Mouse (Mus musculus) brain, embryonic 14.5 days (tissue): ENCODE data around the gene Drc1. TPM values are rescaled to one million over a fixed set of nuclear protein-coding genes. Genes with fewer than 3 reads are reported as not detected.
A peak's percentile ranks its signal among the peaks of the same experiment; 100 is the strongest.

Source experiments
- DNase-seq: peaks from one replicate; pipeline ENCODE4 v3.0.0-alpha.2; 2011; ENCODE audit warnings: low read depth
- CTCF ChIP-seq: fragments of 200-500 bp; IDR thresholded peaks from 2 replicates; pipeline ENCODE4 v1.5.1; 2012; ENCODE audit warnings: inconsistent platforms, mild to moderate bottlenecking, moderate library complexity, borderline replicate concordance; ENCODE audit not compliant: insufficient read depth, insufficient read length; ENCODE audit errors: extremely low read depth
- POLR2A ChIP-seq: fragments of 200-500 bp; IDR thresholded peaks from 2 replicates; pipeline ENCODE4 v1.6.1; 2012; ENCODE audit warnings: mild to moderate bottlenecking, inconsistent platforms, borderline replicate concordance; ENCODE audit not compliant: poor library complexity, insufficient read depth, insufficient read length, severe bottlenecking; ENCODE audit errors: extremely low read depth
- polyA plus RNA-seq: library from polyadenylated mRNA; depleted of rRNA; stranded (reverse); fragments of >200 nt; gene quantifications from 2 replicates; pipeline ENCODE4 v1.2.3, GENCODE M21; 2012

The Drc1 gene
- polyA plus RNA-seq, 1 experiment, result 4.0 TPM

DNA sequence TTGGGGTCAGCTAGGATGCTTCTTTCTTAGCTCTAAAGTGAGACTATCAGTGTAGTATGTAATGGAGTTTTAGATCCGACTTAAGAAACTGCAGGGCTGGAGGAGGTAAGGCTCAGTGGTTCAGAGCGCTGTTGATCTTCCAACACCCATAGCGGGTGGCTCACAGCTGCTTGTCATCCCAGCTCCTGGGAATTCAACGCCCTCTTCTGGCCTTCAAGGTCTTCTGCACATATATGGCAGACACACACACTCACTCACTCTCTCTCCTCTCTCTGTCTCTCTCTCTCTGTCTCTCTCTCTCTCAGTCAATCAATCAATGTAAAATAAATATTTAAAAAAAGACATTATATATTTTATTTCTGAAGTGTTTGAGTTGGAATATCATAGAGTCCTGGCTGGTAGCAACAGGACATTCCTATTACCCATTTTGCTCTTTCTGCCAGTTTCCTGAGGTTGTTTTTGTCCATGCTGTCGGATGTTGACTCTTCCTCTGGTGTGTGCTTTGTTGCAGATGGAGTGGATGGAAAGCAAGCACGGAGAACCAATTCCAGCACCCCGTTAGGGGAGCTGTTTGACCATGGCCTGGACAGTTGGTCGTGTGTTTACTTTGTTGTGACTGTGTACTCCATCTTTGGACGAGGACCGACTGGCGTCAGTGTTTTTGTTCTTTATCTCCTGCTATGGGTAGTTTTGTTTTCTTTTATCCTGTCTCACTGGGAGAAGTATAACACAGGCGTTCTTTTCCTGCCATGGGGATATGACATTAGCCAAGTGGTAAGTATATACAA lies 25.4 kb upstream of the Drc1 start:
- no peak for DNase-seq

DNA sequence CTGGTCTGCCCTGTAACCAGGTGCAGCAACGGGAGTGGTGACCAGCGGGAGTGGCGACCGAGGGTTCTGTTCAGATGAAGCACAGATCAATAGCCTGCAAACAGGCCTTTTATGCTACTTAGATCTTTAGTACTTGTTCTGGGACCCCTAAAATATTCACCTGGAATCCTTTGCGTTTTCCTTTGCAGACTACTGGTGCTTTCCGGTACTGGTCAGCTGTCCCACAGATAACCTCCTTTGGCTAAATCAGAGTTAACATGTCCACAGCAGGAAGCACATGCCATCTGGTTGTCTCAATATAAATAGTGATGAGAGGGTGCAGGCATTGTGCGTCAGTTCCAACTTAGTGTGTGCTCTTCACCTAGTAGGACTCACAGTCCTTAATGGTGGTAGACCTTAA lies 22.4 kb upstream of the Drc1 start:
- TF ChIP-seq CTCF, result no peak
- TF ChIP-seq POLR2A, result no peak
- no peak for DNase-seq

More for the DNA sequence above, 25.4 kb upstream of the Drc1 start:
- TF ChIP-seq CTCF (no peak), POLR2A (no peak)

DNA sequence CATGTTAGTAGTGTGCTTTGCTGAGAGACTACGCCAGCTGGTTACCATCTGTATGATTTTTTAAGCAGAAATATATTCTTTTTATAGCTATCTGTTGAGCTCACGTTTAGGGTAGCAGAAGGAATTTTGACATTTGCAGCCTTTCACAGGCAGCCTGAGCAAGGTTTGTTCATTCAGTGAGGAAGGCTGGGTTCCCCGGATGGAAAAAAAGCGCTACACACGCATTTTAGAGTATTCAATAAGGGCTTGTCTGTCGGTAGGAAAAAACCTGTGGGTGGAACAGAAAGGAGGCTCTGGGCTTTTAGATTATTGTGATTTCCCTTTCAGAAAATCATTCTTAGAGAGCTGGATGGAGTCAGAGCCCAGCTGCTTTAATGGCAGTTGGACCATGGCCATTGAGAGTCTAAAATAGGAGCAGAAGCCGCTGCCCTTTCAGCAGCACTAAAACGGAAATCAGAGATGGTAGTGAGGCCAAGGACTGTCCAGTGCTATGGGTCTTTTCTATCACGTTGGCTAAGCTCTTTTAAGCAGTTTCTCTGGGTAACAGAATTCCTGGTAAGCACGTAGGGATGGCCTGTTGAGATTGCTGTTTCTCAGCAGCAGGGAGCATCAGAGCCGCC lies 10.5 kb upstream of the Drc1 start:
- DNase-seq, result peak; percentile 32
- TF ChIP-seq CTCF (no peak), POLR2A (no peak)

DNA sequence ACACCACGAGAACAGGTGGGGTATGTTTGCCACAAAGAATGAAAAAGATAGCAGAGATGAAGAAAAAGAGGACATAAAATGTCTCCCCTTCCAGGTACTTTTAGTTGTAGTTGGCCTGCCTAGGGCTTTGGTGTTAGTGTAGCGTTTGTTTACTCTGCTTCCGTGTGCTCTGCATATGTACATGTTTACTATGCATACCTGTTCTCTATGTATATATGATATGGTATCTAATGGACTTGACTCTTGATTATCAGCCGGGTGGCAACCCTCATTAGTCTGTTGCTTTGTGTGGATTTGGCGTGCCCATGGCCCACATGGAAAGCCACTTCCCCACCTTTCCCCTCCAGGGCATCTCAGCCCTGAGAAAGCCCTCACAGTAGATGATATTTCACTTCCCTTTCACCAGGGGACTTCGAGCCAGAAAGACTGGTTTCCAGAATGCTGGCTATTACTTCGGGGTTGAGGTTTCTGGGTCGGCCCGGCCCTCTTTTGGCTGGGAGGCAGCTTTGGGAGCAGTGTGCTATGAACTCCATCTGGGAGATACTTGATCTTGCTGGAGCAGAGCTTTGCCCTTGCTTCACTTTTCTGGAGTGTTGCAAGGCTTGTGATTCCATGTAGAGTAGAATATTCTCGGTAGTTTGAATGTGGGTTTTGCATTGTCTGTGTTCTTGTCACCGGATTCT lies 9.4 kb upstream of the Drc1 start:
- no peak for DNase-seq
- no peak for TF ChIP-seq POLR2A
- TF ChIP-seq CTCF, result no peak

DNA sequence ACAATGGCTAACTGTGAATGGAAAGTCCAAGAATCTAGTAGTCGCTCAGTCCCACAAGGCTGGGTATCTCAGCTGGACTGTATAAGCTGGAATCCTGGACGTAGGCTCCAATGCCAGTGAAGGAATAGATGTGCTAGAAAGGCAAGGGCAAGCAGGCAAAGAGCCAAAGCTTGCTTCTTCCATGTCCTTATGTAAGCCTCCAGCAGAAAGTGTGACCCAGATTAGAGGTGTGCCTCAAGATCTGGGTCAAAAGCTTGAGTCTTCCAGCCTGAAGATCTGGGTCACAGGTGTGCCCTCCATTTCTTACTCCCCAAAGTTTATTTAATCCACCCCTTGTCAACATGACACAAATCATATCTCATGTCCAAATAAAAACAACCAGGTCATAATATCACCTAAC lies 4.8 kb upstream of the Drc1 start:
- TF ChIP-seq POLR2A, result no peak
- no peak for TF ChIP-seq CTCF

DNA sequence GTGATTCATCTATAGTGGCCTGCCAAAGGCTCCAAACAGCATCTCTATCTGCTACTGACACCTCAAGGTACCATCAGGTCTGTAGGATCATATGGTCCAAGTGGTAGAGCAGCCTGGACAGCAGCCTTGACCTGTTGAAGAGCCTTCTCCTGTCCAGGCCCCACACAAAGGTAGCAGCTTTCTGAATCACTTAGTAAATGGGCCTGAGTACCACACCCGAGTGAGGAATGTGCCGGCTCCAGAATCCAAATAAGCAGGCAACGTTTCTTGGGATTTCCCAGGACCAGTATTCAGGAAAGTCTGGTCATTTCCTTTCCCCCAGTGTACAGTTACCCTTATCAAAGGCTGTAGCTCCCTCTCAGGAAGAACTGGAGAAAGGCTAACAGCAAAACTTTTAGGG lies 2.2 kb upstream of the Drc1 start:
- TF ChIP-seq CTCF (no peak), POLR2A (no peak)
- no peak for DNase-seq

More for the DNA sequence above, 4.8 kb upstream of the Drc1 start:
- DNase-seq, result no peak

DNA sequence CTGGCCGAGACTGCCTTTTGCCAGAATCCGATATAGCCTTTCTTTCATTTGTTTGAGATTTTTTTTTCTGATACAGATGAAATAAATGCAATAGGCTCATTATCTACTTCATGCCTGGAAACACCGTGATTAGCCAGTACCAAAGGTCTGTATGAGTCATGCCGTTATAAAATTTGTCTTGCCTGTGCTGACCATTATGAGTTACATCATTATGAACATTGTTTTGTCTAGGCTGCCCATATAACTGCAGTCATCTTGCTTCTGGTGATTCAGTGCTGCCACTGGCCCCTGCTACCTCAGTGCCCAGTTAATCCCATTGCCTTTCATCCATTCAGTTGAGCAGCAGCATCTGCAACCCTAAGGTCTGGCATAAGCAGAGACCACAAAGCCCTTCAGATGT lies 1.7 kb upstream of the Drc1 start:
- no peak for DNase-seq
- TF ChIP-seq POLR2A, result no peak
- no peak for TF ChIP-seq CTCF

DNA sequence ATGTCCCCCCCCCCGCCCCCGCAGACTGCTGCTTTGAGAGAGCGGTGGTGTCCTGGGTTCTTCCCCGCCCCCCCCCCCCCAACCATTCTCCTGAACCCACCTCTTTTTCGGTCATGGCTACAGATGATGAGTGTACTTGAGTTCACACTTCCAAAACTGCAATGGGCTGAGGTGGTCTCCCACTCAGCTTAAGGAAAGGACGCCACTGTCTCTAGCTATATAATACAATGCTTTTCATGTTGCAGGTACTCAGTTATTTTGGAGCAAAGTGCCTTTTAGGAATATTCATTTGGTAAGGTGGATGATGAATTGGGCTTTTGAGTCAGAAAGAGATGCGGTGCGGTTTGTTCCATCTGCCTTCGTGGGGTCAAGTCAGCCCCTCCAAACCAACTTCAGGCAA lies 324 bp upstream of the Drc1 start:
- TF ChIP-seq CTCF, result no peak
- TF ChIP-seq POLR2A, result no peak
- no peak for DNase-seq

DNA sequence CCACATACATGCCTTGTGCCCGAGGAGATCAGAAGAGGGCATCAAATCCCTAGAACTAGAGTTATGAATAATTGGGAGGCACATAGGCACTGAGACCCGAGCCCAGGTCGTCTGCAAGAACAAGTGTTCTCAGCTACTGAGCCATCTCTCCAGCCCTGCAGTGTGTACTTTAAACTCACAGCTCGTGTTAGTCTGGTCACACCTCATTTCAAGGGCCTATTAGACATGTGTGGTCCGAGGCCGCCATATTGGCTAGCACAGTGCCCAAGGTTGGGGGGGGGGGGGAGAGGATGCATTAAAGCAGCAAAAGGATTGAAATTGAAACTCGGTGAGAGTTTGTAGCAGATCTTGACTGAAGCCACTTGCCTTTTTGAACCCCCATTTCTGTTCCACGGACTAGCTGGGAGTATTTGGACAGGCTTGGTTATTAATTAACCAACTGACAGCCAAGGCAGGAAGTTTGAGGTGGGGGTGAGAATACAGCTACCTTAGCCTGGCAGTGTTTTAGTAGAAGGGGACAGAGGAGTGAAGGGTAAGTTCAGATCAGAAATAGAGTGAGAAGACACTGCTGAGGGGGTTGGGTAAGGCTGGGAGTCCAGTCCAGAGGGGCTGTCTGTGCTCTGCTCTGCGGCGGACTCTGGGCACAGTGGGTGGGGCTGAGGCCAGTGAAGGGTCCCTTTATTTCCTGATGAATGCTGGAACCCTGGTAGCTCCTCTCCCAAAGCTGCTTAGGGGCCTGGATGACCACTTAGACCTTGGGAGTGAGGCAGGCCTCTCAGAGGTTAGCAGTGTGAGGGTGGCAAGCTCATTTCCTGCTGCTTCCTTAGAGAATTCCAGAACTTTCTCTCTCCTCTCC lies 5.0 kb downstream of the Drc1 start:
- TF ChIP-seq POLR2A (no peak), CTCF (no peak)
- no peak for DNase-seq

DNA sequence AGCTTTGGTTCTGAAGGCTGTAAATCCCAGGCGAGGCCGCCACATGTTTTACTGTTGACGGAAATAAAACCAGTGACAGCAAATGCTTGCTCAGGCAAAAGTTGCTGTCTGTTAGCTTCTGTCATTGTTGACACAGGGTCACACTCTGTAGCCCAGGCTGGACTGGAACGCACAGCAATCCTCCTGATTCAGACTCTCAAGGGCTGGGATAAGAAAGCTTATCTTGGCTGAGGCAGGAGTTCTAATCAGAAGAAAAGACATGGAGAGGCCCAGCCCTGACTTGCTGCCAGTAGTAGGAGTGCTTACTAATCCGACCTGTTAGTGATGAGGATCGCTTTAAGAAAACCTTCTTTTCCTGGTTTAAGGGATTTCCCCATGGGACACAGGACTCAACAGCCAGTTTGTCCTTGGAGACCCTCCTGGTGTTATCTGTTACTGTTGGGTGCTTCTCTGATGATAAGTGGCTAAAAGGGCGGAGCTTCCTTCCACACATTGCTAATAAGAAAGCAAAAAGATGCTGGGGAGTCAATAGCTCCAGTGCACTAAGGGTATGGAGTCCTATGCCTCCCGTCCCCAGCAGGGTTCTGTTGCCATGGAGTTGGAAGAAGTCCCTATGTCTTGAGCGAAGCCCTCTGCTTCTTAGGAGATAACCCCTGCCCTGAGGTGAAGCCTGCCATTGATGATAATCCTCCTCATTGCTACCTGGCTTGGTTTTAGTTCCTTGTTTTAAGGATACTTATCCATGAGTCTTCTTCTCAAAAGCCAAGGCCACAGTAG lies 6.1 kb downstream of the Drc1 start:
- DNase-seq, result no peak
- TF ChIP-seq CTCF, result no peak
- TF ChIP-seq POLR2A, result no peak
